Mouse (Mus musculus) CH12.LX (cell line): ENCODE measurements around the gene Cemip2. TPM values are rescaled to one million over a fixed set of nuclear protein-coding genes. Genes with fewer than 3 reads are reported as not detected.

Source experiments
- DNase-seq: peaks from one replicate; pipeline ENCODE4 v3.0.0-alpha.2; 2013; ENCODE audit errors: extremely low read depth
- H3K27ac ChIP-seq: 2 replicates; pipeline ENCODE4 v1.5.1; 2012; ENCODE audit warnings: low read depth, mild to moderate bottlenecking, control low read depth, moderate library complexity; ENCODE audit not compliant: insufficient read depth
- H3K27me3 ChIP-seq: replicated peaks from 2 replicates; pipeline ENCODE3; 2012; ENCODE audit warnings: inconsistent platforms
- H3K36me3 ChIP-seq, 2 experiments: replicated peaks in 1 of 2; 2 replicates each; pipeline versions ENCODE3 to v1.6.1; 2012; ENCODE audit warnings: inconsistent platforms in 1 of 2, low read length in 1 of 2, mild to moderate bottlenecking in 1 of 2, mixed read lengths in 1 of 2, moderate library complexity in 1 of 2; ENCODE audit not compliant: control insufficient read depth in 1 of 2, insufficient read depth in 1 of 2
- H3K4me1 ChIP-seq, 2 experiments: 2 replicates each; pipeline ENCODE4 v1.6.1; 2012; ENCODE audit warnings: inconsistent platforms in 1 of 2, moderate library complexity in 1 of 2; ENCODE audit not compliant: insufficient read depth in 2 of 2, control insufficient read depth in 1 of 2
- H3K4me2 ChIP-seq: 2 replicates; pipeline ENCODE4 v1.6.1; 2012; ENCODE audit warnings: low read depth, mild to moderate bottlenecking, control low read depth; ENCODE audit not compliant: poor library complexity, insufficient read depth, severe bottlenecking
- H3K4me3 ChIP-seq, 3 experiments: fragments of 150-350 bp in 1 of 3; sonication (generic) in 1 of 3; replicated peaks in 1 of 3; 2 replicates each; pipeline versions ENCODE3 to v1.5.1; 2011 to 2012; ENCODE audit warnings: low read depth in 2 of 3, low read length in 2 of 3, mild to moderate bottlenecking in 2 of 3, moderate library complexity in 2 of 3, control low read depth in 1 of 3, improper control_type of control experiment in 1 of 3, inconsistent platforms in 1 of 3, mixed read lengths in 1 of 3; ENCODE audit not compliant: poor library complexity in 1 of 3
- H3K79me2 ChIP-seq: replicated peaks from 2 replicates; pipeline ENCODE4 v1.6.1; 2012; ENCODE audit warnings: mild to moderate bottlenecking, moderate library complexity; ENCODE audit not compliant: control insufficient read depth, poor library complexity, insufficient read depth, severe bottlenecking; ENCODE audit errors: extremely low read depth
- H3K9ac ChIP-seq: 2 replicates; pipeline ENCODE4 v1.6.1; 2012; ENCODE audit warnings: low read depth, mild to moderate bottlenecking, control low read depth, moderate library complexity; ENCODE audit not compliant: insufficient read depth
- H3K9me3 ChIP-seq: replicated peaks from 2 replicates; pipeline ENCODE3; 2012; ENCODE audit warnings: low read length, inconsistent platforms, mixed read lengths
- CHD2 ChIP-seq: IDR thresholded peaks from 2 replicates; pipeline ENCODE4 v1.6.1; 2011; ENCODE audit warnings: low read length, improper control_type of control experiment
- EP300 ChIP-seq: IDR thresholded peaks from 2 replicates; pipeline ENCODE4 v1.6.1; 2011; ENCODE audit warnings: low read length, improper control_type of control experiment
- HCFC1 ChIP-seq: IDR thresholded peaks from 2 replicates; pipeline ENCODE4 v1.6.1; 2012; ENCODE audit warnings: low read depth, mild to moderate bottlenecking, inconsistent platforms, low read length, improper control_type of control experiment
- IRF4 ChIP-seq: IDR thresholded peaks from 2 replicates; pipeline ENCODE4 v1.6.1; 2014; ENCODE audit warnings: low read depth, mild to moderate bottlenecking, inconsistent platforms, low read length, improper control_type of control experiment
- MAFK ChIP-seq: IDR thresholded peaks from 2 replicates; pipeline ENCODE4 v1.6.1; 2011; ENCODE audit warnings: low read length, improper control_type of control experiment; ENCODE audit not compliant: insufficient replicate concordance
- MAZ ChIP-seq: IDR thresholded peaks from 2 replicates; pipeline ENCODE4 v1.6.1; 2012; ENCODE audit warnings: low read depth, mild to moderate bottlenecking, inconsistent platforms, low read length, improper control_type of control experiment, moderate library complexity
- MYC ChIP-seq: IDR thresholded peaks from 2 replicates; pipeline ENCODE4 v1.6.1; 2011; ENCODE audit warnings: low read depth, mild to moderate bottlenecking, improper control_type of control experiment, low read length
- NELFE ChIP-seq: IDR thresholded peaks from 2 replicates; pipeline ENCODE4 v1.6.1; 2011; ENCODE audit warnings: low read depth, low read length, improper control_type of control experiment
- POLR2AphosphoS2 ChIP-seq: IDR thresholded peaks from 2 replicates; pipeline ENCODE4 v1.6.1; 2011; ENCODE audit warnings: low read depth, low read length, improper control_type of control experiment
- RAD21 ChIP-seq: IDR thresholded peaks from 2 replicates; pipeline ENCODE4 v1.6.1; 2011; ENCODE audit warnings: low read depth, mild to moderate bottlenecking, low read length, improper control_type of control experiment, moderate library complexity
- ZNF384 ChIP-seq: IDR thresholded peaks from 2 replicates; pipeline ENCODE4 v1.6.1; 2012; ENCODE audit warnings: low read depth, low read length, improper control_type of control experiment, inconsistent platforms
- dilution Hi-C: fragments of 300-500 bp; cut with MboI; formaldehyde crosslinking; loops from 2 replicates; pipeline ENCODE4 v1.14.3; 2020; ENCODE audit warnings: low sequenced_read_pairs; ENCODE audit not compliant: extremely low pct_unique_long_range_greater_than_20kb, extremely low pct_ligation_motif_present
- in situ Hi-C: fragments of 300-500 bp; cut with MboI; formaldehyde crosslinking; loops from 3 replicates; pipeline ENCODE4 v1.14.3; 2019; ENCODE audit warnings: low sequenced_read_pairs, low pct_ligation_motif_present, low pct_unique_long_range_greater_than_20kb, mixed read lengths
- polyA plus RNA-seq: library from polyadenylated mRNA; unstranded; fragments of >175 nt; gene quantifications from 2 replicates; pipeline ENCODE4 v1.2.1, GENCODE M21; 2012; ENCODE audit warnings: low read depth; ENCODE audit not compliant: insufficient read length
- total RNA-seq, 2 experiments: library from RNA; depleted of rRNA; stranded (reverse); fragments of 300-350 nt in 1 of 2; fragments of >200 nt in 1 of 2; gene quantifications; 2 replicates each; pipeline ENCODE4 v1.2.3; 2012 to 2014

Gene Cemip2
- total and polyA plus RNA-seq, 3 experiments, result 7.4 to 8.5 (median 7.9) TPM

- Histone ChIP-seq H3K9ac (no peak overlapping the region), H3K27me3 (no peaks in the 10 kb centered on the region), H3K36me3 (peaks cover 7 to 78% of the 10 kb centered on the region in 2 experiments), H3K4me3 (no peak overlapping the region), H3K27ac (no peak overlapping the region), H3K79me2 (no peaks in the 10 kb centered on the region), H3K4me2 (no peak overlapping the region), H3K4me1 (peaks cover 0 to 2% of the 10 kb centered on the region in 2 experiments; a peak in 1 of 4 replicates), H3K9me3 (no peaks in the 10 kb centered on the region)
- no peak for DNase-seq
- dilution Hi-C loops, result no loop called here
- in situ Hi-C loops, result no loop called here
- peak; percentile 73; the same call in 1 of the 2 replicates for TF ChIP-seq MAFK
- no peak for TF ChIP-seq MYC
- TF ChIP-seq IRF4, result no peak
- TF ChIP-seq CHD2, result no peak
- no peak for TF ChIP-seq MAZ
- TF ChIP-seq HCFC1, result no peak
- TF ChIP-seq, all 38 proteins: peak for 1
Measured at GRCm38 (mm10) chr19:21810135-21810534, 32.0 kb downstream of the Cemip2 start.

GRCm38 (mm10) chr19:21813560-21813959 lies 35.4 kb downstream of the Cemip2 start:
- H3K4me3 ChIP-seq, result no peak overlapping the region
- no peak overlapping the region for H3K9ac ChIP-seq
- no peak for DNase-seq
- H3K27me3 ChIP-seq, result no peaks in the 10 kb centered on the region
- H3K36me3 ChIP-seq, result peaks cover 12 to 77% of the 10 kb centered on the region in 2 experiments
- H3K79me2 ChIP-seq, result no peaks in the 10 kb centered on the region
- dilution Hi-C loops, result no loop called here
- no peak overlapping the region for H3K4me2 ChIP-seq
- peaks cover 6 to 12% of the 10 kb centered on the region in 2 experiments; a peak in 3 of 4 replicates for H3K4me1 ChIP-seq
- H3K27ac ChIP-seq, result no peak overlapping the region
- peaks cover 5% of the 10 kb centered on the region for H3K9me3 ChIP-seq
- in situ Hi-C loops, result no loop called here
- TF ChIP-seq EP300, result no peak
- no peak for TF ChIP-seq NELFE
- TF ChIP-seq RAD21, result no peak

- H3K9me3 ChIP-seq, result peaks cover 5% of the 10 kb centered on the region
- no peak overlapping the region for H3K9ac ChIP-seq
- in situ Hi-C loops, result loop anchor here (5.0 kb wide), 1 partner anchor 48 kb away; no protein-coding TSS in a partner anchor
- H3K4me2 ChIP-seq, result no peak overlapping the region
- TF ChIP-seq POLR2AphosphoS2 (no peak), MAFK (no peak), ZNF384 (no peak)
- TF ChIP-seq, all 38 proteins: peak for 0
- H3K36me3 ChIP-seq, result peaks cover 12 to 74% of the 10 kb centered on the region in 2 experiments
- H3K79me2 ChIP-seq, result no peaks in the 10 kb centered on the region
- H3K27ac ChIP-seq, result no peak overlapping the region
- H3K27me3 ChIP-seq, result no peaks in the 10 kb centered on the region
- no peak overlapping the region for H3K4me3 ChIP-seq
- H3K4me1 ChIP-seq, result peaks cover 6 to 15% of the 10 kb centered on the region in 2 experiments; a peak in 3 of 4 replicates
- dilution Hi-C loops, result no loop called here
- DNase-seq, result no peak
Measured at GRCm38 (mm10) chr19:21814433-21815020, 36.4 kb downstream of the Cemip2 start.
